Mouse (Mus musculus) cerebellum, adult 2 months (tissue): ENCODE measurements around the gene Dlk2. TPM values are rescaled to one million over a fixed set of nuclear protein-coding genes. Genes with fewer than 3 reads are reported as not detected.

ENCODE experiments used
- DNase-seq, 2 experiments: peaks; one replicate each; pipeline ENCODE4 v3.0.0; 2021
- H3K27ac ChIP-seq: fragments of 200-500 bp; 2 replicates; pipeline ENCODE4 v1.5.1; 2012; ENCODE audit warnings: low read length, control low read depth, inconsistent platforms; ENCODE audit not compliant: insufficient read depth
- H3K27me3 ChIP-seq: fragments of 200-500 bp; 2 replicates; pipeline ENCODE4 v1.6.1; 2012; ENCODE audit warnings: inconsistent platforms, mild to moderate bottlenecking, low read length, moderate library complexity; ENCODE audit not compliant: control insufficient read depth, insufficient read depth
- H3K4me1 ChIP-seq: fragments of 200-500 bp; 2 replicates; pipeline ENCODE4 v1.6.1; 2011; ENCODE audit warnings: low read length; ENCODE audit not compliant: control insufficient read depth, insufficient read depth
- H3K4me3 ChIP-seq: fragments of 200-500 bp; replicated peaks from 2 replicates; pipeline ENCODE3; 2011; ENCODE audit warnings: mild to moderate bottlenecking, low read depth, low read length, control low read depth; ENCODE audit not compliant: insufficient read depth
- CTCF ChIP-seq: fragments of 200-500 bp; IDR thresholded peaks from 2 replicates; pipeline ENCODE4 v1.5.1; 2011; ENCODE audit warnings: low read depth, mild to moderate bottlenecking, control low read depth, low read length, moderate library complexity, borderline replicate concordance; ENCODE audit not compliant: insufficient read depth
- POLR2A ChIP-seq: fragments of 200-500 bp; IDR thresholded peaks from 2 replicates; pipeline ENCODE4 v1.6.1; 2011; ENCODE audit warnings: low read length, control low read depth, borderline replicate concordance; ENCODE audit not compliant: insufficient read depth
- WGBS: fragments of 180-500 bp; shearing (Covaris S2); methylation state at CpG from one replicate; pipeline ENCODE4 v1.1.7; 2018; 5-methylcytosine and 5-hydroxymethylcytosine counted together
- polyA plus RNA-seq: library from polyadenylated mRNA; depleted of rRNA; stranded (reverse); fragments of >200 nt; gene quantifications from 2 replicates; pipeline ENCODE4 v1.2.3, GENCODE M21; 2012

Gene Dlk2
- polyA plus RNA-seq, 1 experiment = 8.8 TPM

DNA sequence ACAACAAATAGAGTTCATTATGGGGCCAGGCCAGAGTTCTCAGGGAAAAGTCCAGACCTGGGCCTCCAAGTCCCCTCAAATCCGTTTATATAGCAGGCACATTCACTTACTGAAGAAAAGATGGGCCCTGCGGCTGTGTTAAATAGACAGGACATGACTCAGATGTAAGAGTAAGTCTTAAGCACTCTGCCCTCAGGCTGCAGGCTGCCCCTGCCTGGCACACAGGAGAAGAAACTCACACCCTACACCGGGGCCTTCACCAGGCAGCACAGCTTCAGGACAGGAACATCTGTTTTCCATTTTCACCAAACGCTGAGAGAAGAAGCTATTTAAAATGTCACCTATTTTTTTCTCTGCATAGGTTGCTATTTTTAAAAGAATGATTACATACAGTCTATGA lies 19.6 kb upstream of the Dlk2 start:
- Histone ChIP-seq H3K27me3 (no peaks in the 10 kb centered on the region), H3K27ac (no peak overlapping the region), H3K4me3 (no peak overlapping the region), H3K4me1 (peaks cover 3% of the 10 kb centered on the region; the same call in 1 of the 2 replicates)
- DNase-seq = no peak
- TF ChIP-seq CTCF = no peak
- TF ChIP-seq POLR2A = no peak
- 88% methylated on average over 4 of the region's 4 CpGs for WGBS

DNA sequence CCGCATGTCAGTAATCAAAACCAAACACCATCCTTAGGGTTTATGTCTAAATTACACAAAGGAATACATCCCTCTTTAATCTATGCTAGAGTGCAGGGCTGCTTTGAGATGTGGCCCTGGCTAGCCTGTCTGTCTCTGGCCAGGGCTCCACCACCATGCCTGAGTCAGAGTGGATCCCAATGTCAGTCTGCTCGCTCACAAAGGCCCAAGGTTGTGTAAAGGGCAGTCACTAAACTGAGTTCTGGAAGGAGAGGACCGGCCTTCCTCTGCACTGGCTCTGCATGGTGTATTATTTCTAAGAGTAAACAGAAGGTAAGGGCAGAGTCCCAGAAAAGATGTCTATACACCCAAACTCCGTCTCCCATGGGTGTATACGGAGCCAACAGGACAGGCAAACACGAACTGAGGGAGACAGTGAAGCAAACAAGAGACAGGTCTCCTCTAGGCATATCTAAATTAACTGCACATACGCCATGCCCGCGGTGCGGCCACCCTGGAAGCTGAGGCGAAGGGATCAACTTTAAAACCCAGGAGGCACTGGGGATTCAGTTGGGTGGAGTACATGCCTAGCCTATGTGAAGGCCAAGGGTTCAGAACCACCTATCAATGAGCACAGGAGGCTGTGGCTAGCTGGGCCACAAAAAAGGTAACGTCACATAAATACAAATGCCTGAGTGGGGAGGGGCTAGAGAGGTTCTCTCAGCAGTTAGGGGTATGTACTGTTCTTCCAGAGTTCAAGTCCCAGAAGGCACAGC lies 19.0 kb upstream of the Dlk2 start:
- TF ChIP-seq CTCF = no peak
- TF ChIP-seq POLR2A = no peak
- H3K4me1 ChIP-seq = peaks cover 3% of the 10 kb centered on the region; the same call in 1 of the 2 replicates
- 91% methylated on average over 12 of the region's 12 CpGs for WGBS
- H3K4me3 ChIP-seq = no peak overlapping the region
- no peak overlapping the region for H3K27ac ChIP-seq
- H3K27me3 ChIP-seq = no peaks in the 10 kb centered on the region
- no peak for DNase-seq

DNA sequence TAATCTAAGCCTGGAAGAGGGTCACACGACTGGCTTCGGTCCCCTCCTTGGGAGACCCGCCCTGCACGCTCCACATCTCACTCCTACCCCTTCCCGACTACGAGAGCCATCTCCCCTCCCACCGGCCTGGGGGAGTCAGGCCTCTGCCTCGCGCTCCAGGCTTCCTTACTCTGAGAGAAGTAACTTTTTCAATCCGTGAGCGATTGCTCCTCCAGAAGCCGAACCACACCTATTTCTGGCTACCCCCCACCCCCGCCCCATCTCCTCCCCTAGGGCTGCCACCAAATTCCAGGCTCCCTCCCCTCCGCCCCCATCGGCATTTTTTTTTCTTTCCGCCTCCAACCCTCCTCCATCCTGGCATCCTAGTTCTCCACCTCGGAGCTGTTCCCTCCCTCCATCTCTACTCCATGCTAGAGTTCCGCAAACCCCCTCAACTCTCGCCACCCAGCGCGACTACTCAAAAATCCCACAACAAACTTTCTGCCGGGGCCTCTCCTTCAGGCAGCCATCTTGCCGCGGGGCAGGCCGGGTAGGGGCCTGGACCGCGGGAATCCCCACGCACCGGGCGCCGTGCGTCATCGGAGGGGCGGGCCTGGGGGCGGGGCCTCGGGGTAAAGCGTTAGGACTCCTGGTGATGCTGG lies 14.6 kb upstream of the Dlk2 start, which contains the start of gene Tjap1:
Gene Tjap1, minus strand, starts transcription at position 544 of the 641 bp plus-strand sequence.
- 1% methylated on average over 37 of the region's 37 CpGs for WGBS

DNA sequence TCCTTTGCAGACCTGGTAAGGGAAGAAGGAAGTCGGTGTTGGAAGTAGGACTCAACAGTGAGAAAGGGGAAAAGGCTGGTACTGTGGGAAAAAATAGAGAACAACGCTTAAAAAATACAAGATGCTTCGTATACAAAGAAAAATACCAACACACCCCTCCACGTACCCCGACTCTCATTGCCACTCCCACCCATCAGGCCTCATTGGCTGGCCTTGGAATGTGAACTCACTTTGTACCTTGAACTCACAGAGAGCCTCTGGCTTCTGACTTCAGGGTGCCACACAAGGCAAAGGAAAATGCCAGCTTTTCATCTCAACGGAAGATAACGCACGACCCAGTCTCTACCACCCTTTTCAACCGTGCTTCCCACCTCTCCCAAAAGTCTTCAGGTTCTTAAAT lies 14.1 kb upstream of the Dlk2 start:
- WGBS = 23% methylated on average over 9 of the region's 9 CpGs
- DNase-seq = no peak
- Histone ChIP-seq H3K4me3 (peak overlapping the region; percentile 100), H3K27me3 (no peaks in the 10 kb centered on the region), H3K4me1 (peaks cover 3% of the 10 kb centered on the region; the same call in 1 of the 2 replicates), H3K27ac (no peak overlapping the region)
- TF ChIP-seq POLR2A = no peak
- no peak for TF ChIP-seq CTCF

More for the DNA sequence above, 14.6 kb upstream of the Dlk2 start, which contains the start of gene Tjap1:
- Histone ChIP-seq H3K27me3 (no peaks in the 10 kb centered on the region), H3K4me3 (peak within 1 kb of the TSS; percentile 100), H3K4me1 (peaks cover 3% of the 10 kb centered on the region; the same call in 1 of the 2 replicates), H3K27ac (no peak within 1 kb of the TSS)
- TF ChIP-seq POLR2A (peak; percentile 55; the same call in 1 of the 2 replicates), CTCF (no peak)
- DNase-seq = peak; percentile 85 to 87

DNA sequence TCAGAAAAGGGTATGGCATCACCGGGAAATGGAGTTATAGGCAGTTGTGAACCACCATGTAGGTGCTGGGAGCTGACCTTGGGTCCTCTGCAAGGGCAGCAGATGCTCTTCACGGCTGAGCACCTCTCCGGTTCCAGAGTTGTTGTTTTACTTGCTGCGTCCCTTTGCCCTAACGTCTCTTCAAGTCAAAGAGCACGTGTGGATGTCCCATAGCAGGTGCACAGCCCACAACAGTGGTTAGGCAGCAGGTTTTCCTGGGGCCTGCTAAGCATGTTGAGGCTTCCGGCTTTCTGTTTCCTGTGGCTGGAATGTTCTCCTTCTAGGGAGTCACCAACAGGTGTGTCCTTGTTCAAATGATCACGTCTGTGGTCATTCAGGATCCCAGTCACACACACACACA lies 13.3 kb upstream of the Dlk2 start:
- H3K27ac ChIP-seq = no peak overlapping the region
- H3K27me3 ChIP-seq = no peaks in the 10 kb centered on the region
- no peak for TF ChIP-seq CTCF
- TF ChIP-seq POLR2A = no peak
- DNase-seq = no peak
- no peak overlapping the region for H3K4me3 ChIP-seq
- peaks cover 3% of the 10 kb centered on the region; the same call in 1 of the 2 replicates for H3K4me1 ChIP-seq
- 84% methylated on average over 8 of the region's 8 CpGs for WGBS

DNA sequence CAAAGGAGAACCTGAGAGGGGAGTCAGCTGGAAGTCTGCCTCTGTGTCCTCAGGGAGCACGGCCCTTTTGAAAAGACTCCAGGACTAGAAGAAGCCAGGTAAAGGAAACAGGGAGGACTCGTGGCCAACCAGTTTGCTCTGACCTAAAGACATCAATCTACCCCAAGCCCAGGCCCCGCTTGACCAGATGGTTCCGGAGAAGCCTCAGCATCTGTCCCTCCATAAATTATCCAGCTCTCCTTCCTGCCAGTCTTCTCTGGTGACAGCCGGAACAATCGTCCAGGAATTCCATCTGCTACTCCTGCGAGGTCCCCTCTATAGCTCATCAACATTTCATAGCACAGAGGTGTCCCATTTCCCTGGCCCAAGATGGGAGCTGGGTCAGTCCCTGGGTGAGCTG lies 12.6 kb upstream of the Dlk2 start:
- no peak for DNase-seq
- Histone ChIP-seq H3K27ac (no peak overlapping the region), H3K27me3 (no peaks in the 10 kb centered on the region), H3K4me3 (no peak overlapping the region), H3K4me1 (peaks cover 3% of the 10 kb centered on the region; the same call in 1 of the 2 replicates)
- no peak for TF ChIP-seq CTCF
- TF ChIP-seq POLR2A = no peak
- WGBS = 16% methylated on average over 7 of the region's 7 CpGs

DNA sequence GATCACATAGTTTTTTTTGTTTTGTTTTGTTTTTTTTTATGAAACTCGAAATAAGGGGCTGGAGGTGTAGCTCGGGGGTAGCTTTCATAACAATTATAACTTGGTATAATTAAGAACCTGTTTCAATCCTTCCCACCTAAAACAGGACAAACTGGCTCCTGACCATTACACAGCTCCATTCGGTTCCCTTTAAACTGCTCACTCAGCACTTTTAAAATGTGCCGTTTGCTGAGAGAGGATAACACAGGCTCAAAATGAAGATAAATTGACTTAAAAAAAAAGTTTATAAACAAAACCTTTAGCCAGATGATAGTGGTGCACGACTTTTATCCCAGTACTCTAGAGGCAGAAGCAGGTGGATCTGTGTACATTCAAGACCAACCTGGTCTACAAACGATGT lies 11.8 kb upstream of the Dlk2 start:
- no peak overlapping the region for H3K4me3 ChIP-seq
- no peaks in the 10 kb centered on the region for H3K27me3 ChIP-seq
- WGBS = 64% methylated on average over 6 of the region's 6 CpGs
- H3K27ac ChIP-seq = no peak overlapping the region
- DNase-seq = no peak
- peaks cover 3% of the 10 kb centered on the region; the same call in 1 of the 2 replicates for H3K4me1 ChIP-seq
- TF ChIP-seq POLR2A = no peak
- no peak for TF ChIP-seq CTCF
